Mouse (Mus musculus) C2C12 (cell line): Measurements from ENCODE around the gene Adam22.

Source experiments
- CEBPB ChIP-seq: IDR thresholded peaks from one replicate; pipeline ENCODE4 v1.6.1; 2011; ENCODE audit warnings: low read depth, mild to moderate bottlenecking, control low read depth, moderate library complexity
- CTCF ChIP-seq: IDR thresholded peaks from one replicate; pipeline ENCODE4 v1.5.1; 2011; ENCODE audit not compliant: control insufficient read depth, insufficient read depth, insufficient read length
- FOSL1 ChIP-seq: IDR thresholded peaks from one replicate; pipeline ENCODE4 v1.8.0; 2011; ENCODE audit warnings: mild to moderate bottlenecking, low read length; ENCODE audit not compliant: poor library complexity, insufficient read depth, severe bottlenecking
- MAX ChIP-seq: IDR thresholded peaks from one replicate; pipeline ENCODE4 v1.6.1; 2011; ENCODE audit warnings: mild to moderate bottlenecking, control low read depth
- MYOD1 ChIP-seq: IDR thresholded peaks from one replicate; pipeline ENCODE4 v1.6.1; 2011; ENCODE audit warnings: low read depth; ENCODE audit not compliant: control insufficient read depth, insufficient read length
- MYOG ChIP-seq: IDR thresholded peaks from one replicate; pipeline ENCODE4 v1.6.1; 2011; ENCODE audit not compliant: control insufficient read depth, insufficient read length; ENCODE audit errors: extremely low read depth
- USF1 ChIP-seq: IDR thresholded peaks from one replicate; pipeline ENCODE4 v1.6.1; 2011; ENCODE audit warnings: low read depth, mild to moderate bottlenecking, control low read depth, moderate library complexity

DNA sequence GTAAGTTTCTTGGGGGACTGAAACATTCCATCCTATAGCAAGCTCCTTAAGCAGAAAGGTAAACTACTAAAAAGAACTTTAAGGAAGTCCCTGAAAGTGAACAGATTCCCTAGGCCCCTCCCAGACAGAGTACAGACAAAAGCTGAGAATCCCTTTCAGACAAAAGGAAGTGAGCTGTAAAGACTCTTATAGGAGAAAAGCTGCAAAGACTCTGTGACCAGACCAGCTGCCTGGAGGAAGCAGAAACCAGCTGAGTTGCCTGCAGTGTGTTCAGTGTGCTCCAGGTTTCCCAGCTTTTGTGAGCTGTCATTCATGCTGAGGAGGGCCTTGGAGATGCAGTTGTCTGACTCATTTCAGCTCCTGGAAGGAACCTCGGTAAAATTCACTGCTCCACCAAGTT lies 49.5 kb upstream of the Adam22 start:
- TF ChIP-seq USF1 (no peak), CTCF (no peak), CEBPB (no peak), MAX (no peak), MYOG (no peak), FOSL1 (no peak), MYOD1 (no peak)
